Mouse (Mus musculus) hematopoietic stem cell, adult 5-6 weeks (primary cell): ENCODE measurements around the gene Ifna5. TPM values are rescaled to one million over a fixed set of nuclear protein-coding genes. Genes with fewer than 3 reads are reported as not detected.

ENCODE experiments used
- total RNA-seq: library from RNA; stranded (forward); fragments of 172-1452, 232-1000 nt; gene quantifications from 2 replicates; pipeline ENCODE4 v1.2.3, GENCODE M21; 2017

Gene Ifna5
- total RNA-seq, 1 experiment from 2014 or later = not detected

Other genes with a start within 250 kb of the Ifna5 start
- gene Ifna9, start 243.1 kb upstream of the Ifna5 start, total RNA-seq = not detected in 2 replicates
- gene Ifna12, start 232.1 kb upstream of the Ifna5 start, total RNA-seq = not detected in 2 replicates
- gene C87499, start 201.1 kb upstream of the Ifna5 start, total RNA-seq = not detected in 2 replicates
- not detected in 2 replicates for gene Ifna13, start 191.1 kb upstream of the Ifna5 start, total RNA-seq
- gene Ifna16, start 158.6 kb upstream of the Ifna5 start, total RNA-seq = not detected in 2 replicates
- gene Ifna2, start 151.6 kb upstream of the Ifna5 start, total RNA-seq = not detected in 2 replicates
- not detected in 2 replicates for gene Ifnab, start 144.2 kb upstream of the Ifna5 start, total RNA-seq
- 2.2 TPM in 1 of 2 replicates, not detected in the other for gene Gm26566, start 113.7 kb upstream of the Ifna5 start, total RNA-seq
- 101 and 115 TPM in 2 replicates for gene Klhl9, start 113.1 kb upstream of the Ifna5 start, total RNA-seq
- not detected in 2 replicates for gene Gm13271, start 80.7 kb upstream of the Ifna5 start, total RNA-seq
- not detected in 2 replicates for gene Gm13283, start 75.4 kb upstream of the Ifna5 start, total RNA-seq
- gene Gm13290, start 61.7 kb upstream of the Ifna5 start, total RNA-seq = not detected in 2 replicates
- not detected in 2 replicates for gene Gm13289, start 58.6 kb upstream of the Ifna5 start, total RNA-seq
- not detected in 2 replicates for gene Gm13272, start 55.7 kb upstream of the Ifna5 start, total RNA-seq
- gene Ifnz, start 53.4 kb upstream of the Ifna5 start, total RNA-seq = 0.55 TPM in 1 of 2 replicates, not detected in the other
- not detected in 2 replicates for gene Gm13276, start 49.8 kb upstream of the Ifna5 start, total RNA-seq
- gene Gm13277, start 46.9 kb upstream of the Ifna5 start, total RNA-seq = not detected in 2 replicates
- not detected in 2 replicates for gene Gm13278, start 44.0 kb upstream of the Ifna5 start, total RNA-seq
- not detected in 2 replicates for gene Gm13275, start 41.0 kb upstream of the Ifna5 start, total RNA-seq
- not detected in 2 replicates for gene Gm13279, start 38.1 kb upstream of the Ifna5 start, total RNA-seq
- gene Gm13285, start 35.9 kb upstream of the Ifna5 start, total RNA-seq = 0.89 TPM in 1 of 2 replicates, not detected in the other
- not detected in 2 replicates for gene Gm13287, start 32.3 kb upstream of the Ifna5 start, total RNA-seq
- gene Gm13288, start 30.0 kb upstream of the Ifna5 start, total RNA-seq = not detected in 2 replicates
- not detected in 2 replicates for gene Ifna7, start 19.3 kb upstream of the Ifna5 start, total RNA-seq
- gene Ifna11, start 15.6 kb upstream of the Ifna5 start, total RNA-seq = not detected in 2 replicates
- gene Ifna6, start 8.1 kb upstream of the Ifna5 start, total RNA-seq = not detected in 2 replicates
- not detected in 2 replicates for gene Ifna4, start 6.3 kb downstream of the Ifna5 start, total RNA-seq
- not detected in 2 replicates for gene Ifna1, start 14.6 kb downstream of the Ifna5 start, total RNA-seq
- gene Ifne, start 44.7 kb downstream of the Ifna5 start, total RNA-seq = not detected in 2 replicates